Mouse (Mus musculus) G1E-ER4 (cell line): ENCODE measurements around the gene Nme9. TPM values are rescaled to one million over a fixed set of nuclear protein-coding genes. Genes with fewer than 3 reads are reported as not detected.

ENCODE experiments used
- GATA1 ChIP-seq: IDR thresholded peaks from one replicate; pipeline ENCODE4 v1.8.0; 2012; ENCODE audit warnings: low read length, inconsistent platforms
- polyA plus RNA-seq: library from polyadenylated mRNA; stranded (reverse); fragments of >175 nt; gene quantifications from 2 replicates; pipeline ENCODE4 v1.2.3, GENCODE M21; 2012

Nme9 gene
- polyA plus RNA-seq, 1 experiment = not detected

- no peak for TF ChIP-seq GATA1
These were observed 39.8 kb downstream of the Nme9 start for GRCm38 (mm10) chr9:99491050-99491449.

GRCm38 (mm10) chr9:99492634-99493200 is 41.4 kb downstream of the Nme9 start:
- TF ChIP-seq GATA1 = no peak

GRCm38 (mm10) chr9:99499336-99499735 is 48.1 kb downstream of the Nme9 start:
- TF ChIP-seq GATA1 = no peak

GRCm38 (mm10) chr9:99505875-99506274 is 54.6 kb downstream of the Nme9 start:
- no peak for TF ChIP-seq GATA1

Other genes starting within 250 kb of the Nme9 start
- not detected in 2 replicates for gene Faiml, start 214.2 kb upstream of the Nme9 start, polyA plus RNA-seq
- gene Cep70, start 208.1 kb upstream of the Nme9 start, polyA plus RNA-seq = 1.7 and 3.4 TPM in 2 replicates
- gene Esyt3, start 92.9 kb upstream of the Nme9 start, polyA plus RNA-seq = not detected in 2 replicates
- gene Mras, start 14.1 kb upstream of the Nme9 start, polyA plus RNA-seq = 0.09 and 0.11 TPM in 2 replicates
- 3.2 and 3.5 TPM in 2 replicates for gene Armc8, start 117.4 kb downstream of the Nme9 start, polyA plus RNA-seq
- 46.6 and 48.7 TPM in 2 replicates for gene Dbr1, start 124.3 kb downstream of the Nme9 start, polyA plus RNA-seq
- not detected in 2 replicates for gene A4gnt, start 161.0 kb downstream of the Nme9 start, polyA plus RNA-seq
- not detected in 2 replicates for gene Dzip1l, start 178.0 kb downstream of the Nme9 start, polyA plus RNA-seq